Mouse (Mus musculus) thymus, adult 2 months (tissue): ENCODE measurements at regions not wholly inside any gene's neighbourhood (a gene's known extent, or its start where the extent isn't known, plus 50 kb on each side); places are given as distances from the start of the nearest gene placed in this dataset.

ENCODE experiments used
- CTCF ChIP-seq: fragments of 200-500 bp; IDR thresholded peaks from 2 replicates; pipeline ENCODE4 v1.5.1; 2012; ENCODE audit warnings: mild to moderate bottlenecking, control low read depth, low read length, moderate library complexity, borderline replicate concordance; ENCODE audit not compliant: control insufficient read depth, poor library complexity, insufficient read depth; ENCODE audit errors: extremely low read depth
- POLR2A ChIP-seq: fragments of 200-500 bp; IDR thresholded peaks from 2 replicates; pipeline ENCODE4 v1.6.1; 2012; ENCODE audit warnings: mild to moderate bottlenecking, low read length, control low read depth, moderate library complexity; ENCODE audit not compliant: control insufficient read depth, poor library complexity, insufficient read depth; ENCODE audit errors: extremely low read depth

DNA sequence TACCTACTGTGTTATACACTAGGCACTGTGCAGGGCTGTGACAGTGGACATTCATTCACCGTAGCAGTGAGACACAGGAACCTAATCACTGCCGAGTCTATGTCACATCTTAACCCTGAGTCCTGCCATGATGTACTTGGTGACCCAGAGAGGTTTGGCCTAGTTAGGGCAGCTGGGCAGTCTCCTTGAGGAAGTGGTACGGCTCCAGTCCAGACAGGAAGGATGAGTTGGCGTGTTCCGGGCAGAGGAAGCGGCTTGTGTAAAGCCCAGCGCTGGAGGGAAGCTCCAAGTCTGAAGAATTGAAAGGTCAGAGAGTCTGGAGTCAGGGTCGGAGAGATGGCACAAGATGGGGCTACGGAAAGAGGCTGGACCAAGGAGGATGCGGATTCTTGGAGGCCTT lies 99.4 kb upstream of the Smim15 start:
- TF ChIP-seq CTCF (no peak), POLR2A (no peak)
